Mouse (Mus musculus): ENCODE data around the gene Gm9195.
A peak's percentile ranks its signal among the peaks of the same experiment; 100 is the strongest.

The Gm9195 gene

GRCm38 (mm10) chr14:72442936-72443335, 48.7 kb downstream of the Gm9195 start:
- no peak for DNase-seq (ENCODE audit: low spot score in 2 of 2)

GRCm38 (mm10) chr14:72440929-72441328, 50.7 kb downstream of the Gm9195 start:
- no peak for DNase-seq (ENCODE audit: low spot score in 2 of 2)

GRCm38 (mm10) chr14:72440436-72440835, 51.2 kb downstream of the Gm9195 start:
- no peak for DNase-seq (ENCODE audit: low spot score in 2 of 2)

- no peak for DNase-seq (ENCODE audit: low spot score in 2 of 2)
Measured at GRCm38 (mm10) chr14:72438976-72439375, 52.7 kb downstream of the Gm9195 start.

- DNase-seq (ENCODE audit: low spot score in 2 of 2), result peak in 1 of 2 experiments; percentile 12
Measured at GRCm38 (mm10) chr14:72389696-72390095, 101.9 kb downstream of the Gm9195 start.

GRCm38 (mm10) chr14:72389288-72389687, 102.3 kb downstream of the Gm9195 start:
- no peak for DNase-seq (ENCODE audit: low spot score in 2 of 2)

GRCm38 (mm10) chr14:72377224-72377623, 114.4 kb downstream of the Gm9195 start:
- DNase-seq (ENCODE audit: low spot score in 2 of 2), result peak in 1 of 2 experiments; percentile 32

Measured in frontal cortex, postnatal 10 days (tissue).